Mouse (Mus musculus) midbrain, embryonic 11.5 days (tissue): ENCODE results near the gene Ralgds. TPM values are rescaled to one million over a fixed set of nuclear protein-coding genes. Genes with fewer than 3 reads are reported as not detected.
"Not testable (repeated sequence)": the region's sequence is repeated elsewhere in the genome, so short reads cannot be mapped to it uniquely, and the experiment has no call there.

Experiments
- ATAC-seq: fragments of 200-750 bp; cut with Nextera tagmentation; 2 replicates; pipeline ENCODE4 v1.8.0; 2017; ENCODE audit warnings: moderate TSS enrichment, moderate library complexity; ENCODE audit not compliant: low FRiP score
- DNase-seq: peaks from one replicate; pipeline ENCODE4 v3.0.0; 2015; ENCODE audit warnings: low spot score; ENCODE audit errors: missing footprints
- H3K27ac ChIP-seq: fragments of 300-500 bp; sonication (generic); 2 replicates; pipeline ENCODE4 v1.5.1; 2014; ENCODE audit warnings: low read depth, low read length
- H3K27me3 ChIP-seq: fragments of 300-500 bp; sonication (generic); 2 replicates; pipeline ENCODE4 v1.6.1; 2014; ENCODE audit warnings: mild to moderate bottlenecking, low read length, moderate library complexity, mixed read lengths; ENCODE audit not compliant: control insufficient read depth, insufficient read depth
- H3K36me3 ChIP-seq: fragments of 300-500 bp; sonication (generic); 2 replicates; pipeline ENCODE4 v1.6.1; 2014; ENCODE audit warnings: mild to moderate bottlenecking, low read length, moderate library complexity, mixed read lengths; ENCODE audit not compliant: control insufficient read depth, insufficient read depth
- H3K4me1 ChIP-seq: fragments of 300-500 bp; sonication (generic); 2 replicates; pipeline ENCODE4 v1.6.1; 2014; ENCODE audit warnings: low read length; ENCODE audit not compliant: control insufficient read depth, insufficient read depth
- H3K4me2 ChIP-seq: fragments of 300-500 bp; sonication (generic); 2 replicates; pipeline ENCODE4 v1.6.1; 2014; ENCODE audit warnings: mild to moderate bottlenecking, moderate library complexity
- H3K4me3 ChIP-seq: fragments of 300-500 bp; sonication (generic); 2 replicates; pipeline ENCODE4 v1.5.1; 2014; ENCODE audit warnings: low read depth, low read length
- H3K9ac ChIP-seq: fragments of 300-500 bp; sonication (generic); 2 replicates; pipeline ENCODE4 v1.6.1; 2014; ENCODE audit warnings: low read length
- H3K9me3 ChIP-seq: fragments of 300-500 bp; sonication (generic); 2 replicates; pipeline ENCODE4 v1.6.1; 2016; ENCODE audit warnings: low read length; ENCODE audit not compliant: control insufficient read depth
- WGBS: fragments of 180-500 bp; shearing (Covaris S2); extraction: QIAGEN DNeasy Blood & Tissue Kit; methylation state at CpG from one replicate; pipeline ENCODE4 v1.1.7; 2014; 5-methylcytosine and 5-hydroxymethylcytosine counted together
- polyA plus RNA-seq: library from polyadenylated mRNA; unstranded; fragments of >200 nt; fragmentation: Nextera tagmentation; extraction: Ambion mirVana; gene quantifications from 2 replicates; pipeline ENCODE4 v1.2.1, GENCODE M21; 2014

Gene Ralgds
- polyA plus RNA-seq, 1 experiment from 2014 or later: 48.8 TPM

GRCm38 (mm10) chr2:28497561-28497960, 15.4 kb upstream of the Ralgds start:
- no peak overlapping the region for H3K4me3 ChIP-seq
- H3K4me2 ChIP-seq: no peak overlapping the region
- H3K9ac ChIP-seq: no peak overlapping the region
- no peaks in the 10 kb centered on the region for H3K4me1 ChIP-seq
- no peak for DNase-seq
- no peak for ATAC-seq
- H3K36me3 ChIP-seq: no peaks in the 10 kb centered on the region
- H3K27ac ChIP-seq: no peak overlapping the region
- H3K27me3 ChIP-seq: no peaks in the 10 kb centered on the region
- H3K9me3 ChIP-seq: no peaks in the 10 kb centered on the region
- 80% methylated on average over 5 of the region's 5 CpGs for WGBS

- Histone ChIP-seq H3K27me3 (no peaks in the 10 kb centered on the region), H3K4me2 (no peak overlapping the region), H3K27ac (no peak overlapping the region), H3K9me3 (no peaks in the 10 kb centered on the region), H3K36me3 (no peaks in the 10 kb centered on the region), H3K4me3 (no peak overlapping the region), H3K9ac (no peak overlapping the region), H3K4me1 (no peaks in the 10 kb centered on the region)
- no peak for DNase-seq
- no peak for ATAC-seq
- 86% methylated on average over 4 of the region's 4 CpGs for WGBS
Observed at GRCm38 (mm10) chr2:28498431-28498830, 14.5 kb upstream of the Ralgds start.

GRCm38 (mm10) chr2:28502987-28503386, 9.9 kb upstream of the Ralgds start:
- H3K4me1 ChIP-seq: no peaks in the 10 kb centered on the region
- H3K9ac ChIP-seq: no peak overlapping the region
- no peaks in the 10 kb centered on the region for H3K27me3 ChIP-seq
- WGBS: 89% methylated on average over 10 of the region's 10 CpGs
- no peak overlapping the region for H3K4me3 ChIP-seq
- no peak overlapping the region for H3K4me2 ChIP-seq
- DNase-seq (no peak), ATAC-seq (no peak)
- H3K27ac ChIP-seq: no peak overlapping the region
- no peaks in the 10 kb centered on the region for H3K36me3 ChIP-seq
- H3K9me3 ChIP-seq: no peaks in the 10 kb centered on the region

GRCm38 (mm10) chr2:28504676-28505075, 8.2 kb upstream of the Ralgds start:
- H3K9me3 ChIP-seq: no peaks in the 10 kb centered on the region

GRCm38 (mm10) chr2:28505795-28506194, 7.1 kb upstream of the Ralgds start, which contains the start of gene Gm10134:
TSS of gene Gm10134 (plus strand) at chr2:28506095.
- Histone ChIP-seq H3K4me3 (no peak within 1 kb of the TSS), H3K27ac (no peak within 1 kb of the TSS), H3K36me3 (no peaks in the 10 kb centered on the region), H3K9ac (no peak within 1 kb of the TSS), H3K4me1 (no peaks in the 10 kb centered on the region), H3K27me3 (no peaks in the 10 kb centered on the region), H3K4me2 (no peak within 1 kb of the TSS), H3K9me3 (no peaks in the 10 kb centered on the region)
- no peak for ATAC-seq
- no peak for DNase-seq
- WGBS: 86% methylated on average over 3 of the region's 3 CpGs

More at GRCm38 (mm10) chr2:28504676-28505075, 8.2 kb upstream of the Ralgds start:
- Histone ChIP-seq H3K4me1 (no peaks in the 10 kb centered on the region), H3K4me3 (no peak overlapping the region), H3K4me2 (no peak overlapping the region), H3K27ac (no peak overlapping the region), H3K9ac (no peak overlapping the region), H3K27me3 (no peaks in the 10 kb centered on the region), H3K36me3 (no peaks in the 10 kb centered on the region)
- WGBS: 89% methylated on average over 13 of the region's 13 CpGs
- DNase-seq (no peak), ATAC-seq (no peak)

- Histone ChIP-seq H3K9ac (no peak overlapping the region), H3K27me3 (no peaks in the 10 kb centered on the region), H3K9me3 (no peaks in the 10 kb centered on the region), H3K27ac (no peak overlapping the region), H3K4me1 (no peaks in the 10 kb centered on the region), H3K4me3 (no peak overlapping the region), H3K4me2 (no peak overlapping the region), H3K36me3 (no peaks in the 10 kb centered on the region)
- WGBS: 85% methylated on average over 6 of the region's 6 CpGs
- no peak for DNase-seq
- ATAC-seq: no peak
Observed at GRCm38 (mm10) chr2:28506291-28506690, 6.6 kb upstream of the Ralgds start.

GRCm38 (mm10) chr2:28511600-28511999, 1.3 kb upstream of the Ralgds start:
- H3K27ac ChIP-seq, H3K4me3 ChIP-seq, H3K27me3 ChIP-seq, H3K36me3 ChIP-seq, H3K4me1 ChIP-seq, H3K4me2 ChIP-seq, ATAC-seq, H3K9me3 ChIP-seq, H3K9ac ChIP-seq: not testable (repeated sequence)
- peak; percentile 80 for DNase-seq
- 48% methylated on average over 5 of the region's 5 CpGs for WGBS

GRCm38 (mm10) chr2:28513431-28514370, 776 bp downstream of the Ralgds start:
- no peaks in the 10 kb centered on the region for H3K36me3 ChIP-seq
- ATAC-seq (peak; percentile 50), DNase-seq (peak; percentile 94)
- H3K27ac ChIP-seq: peak overlapping the region; percentile 56
- H3K9me3 ChIP-seq: no peaks in the 10 kb centered on the region
- peak overlapping the region; percentile 97 for H3K4me2 ChIP-seq
- 5% methylated on average over 47 of the region's 47 CpGs for WGBS
- peak overlapping the region; percentile 96 for H3K9ac ChIP-seq
- peaks cover 20% of the 10 kb centered on the region for H3K4me1 ChIP-seq
- H3K4me3 ChIP-seq: peak overlapping the region; percentile 79
- no peaks in the 10 kb centered on the region for H3K27me3 ChIP-seq

- Histone ChIP-seq H3K27me3 (no peaks in the 10 kb centered on the region), H3K27ac (no peak overlapping the region), H3K9ac (peak overlapping the region; percentile 96), H3K9me3 (no peaks in the 10 kb centered on the region), H3K4me1 (peaks cover 20% of the 10 kb centered on the region), H3K4me2 (peak overlapping the region; percentile 97), H3K36me3 (no peaks in the 10 kb centered on the region), H3K4me3 (peak overlapping the region; percentile 79)
- DNase-seq (peak; percentile 98), ATAC-seq (no peak)
- 23% methylated on average over 5 of the region's 5 CpGs for WGBS
Observed at GRCm38 (mm10) chr2:28514489-28514888, 1.6 kb downstream of the Ralgds start.
